Mouse (Mus musculus): ENCODE data around the gene Olfr1082.
"Not testable (repeated sequence)": the region's sequence is repeated elsewhere in the genome, so short reads cannot be mapped to it uniquely, and the experiment has no call there.

Gene Olfr1082

DNA sequence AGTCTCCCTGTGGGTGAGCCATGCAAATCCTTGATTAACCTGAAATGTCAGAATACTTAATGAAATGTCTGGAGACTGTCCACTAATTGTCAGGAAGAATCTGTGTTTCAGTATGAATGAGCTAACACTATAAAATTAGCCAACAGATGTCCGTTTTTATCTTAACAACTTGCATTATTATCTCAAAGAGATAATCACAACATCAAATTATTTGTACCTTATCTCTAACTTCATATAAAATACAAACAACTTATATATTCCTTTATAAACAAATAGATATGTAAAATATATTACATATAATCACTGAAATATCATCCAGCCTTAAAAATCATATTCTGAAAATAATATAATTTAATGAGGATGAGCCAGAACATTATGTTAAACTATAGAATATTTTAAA, at the start of gene Olfr1082:
Olfr1082 (minus strand) TSS at position 101 of the 400 bp plus-strand sequence.
- not testable (repeated sequence) for DNase-seq (ENCODE audit: low read depth, low spot score); H3K36me3 ChIP-seq (ENCODE audit: control insufficient read depth, insufficient read depth, low read length, poor library complexity, severe bottlenecking); H3K27me3 ChIP-seq (ENCODE audit: control insufficient read depth, insufficient read depth, low read length, poor library complexity, severe bottlenecking)

DNA sequence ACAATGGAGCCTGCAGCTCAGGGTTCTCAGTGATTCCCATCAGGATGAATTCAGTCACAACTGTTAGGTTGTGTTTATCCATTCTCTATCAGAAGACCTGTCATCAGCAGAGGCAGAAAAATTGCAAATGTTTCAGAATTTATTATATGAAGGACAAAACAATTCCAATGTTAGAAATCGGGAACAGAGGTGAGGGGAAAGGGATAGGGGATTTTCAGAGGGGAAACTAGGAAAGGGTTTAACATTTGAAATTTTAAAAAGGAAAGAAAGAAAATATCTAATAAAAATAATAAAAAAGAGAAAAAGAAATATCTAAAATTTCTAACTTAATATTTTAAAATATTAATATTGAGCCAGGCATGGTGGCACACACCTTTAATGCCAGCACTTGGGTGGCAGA, 40.9 kb upstream of the Olfr1082 start, which contains the start of gene Olfr1084:
Olfr1084 (minus strand) TSS at position 101 of the 400 bp plus-strand sequence.
- H3K36me3 ChIP-seq (ENCODE audit: control insufficient read depth, insufficient read depth, low read length, poor library complexity, severe bottlenecking); H3K27me3 ChIP-seq (ENCODE audit: control insufficient read depth, insufficient read depth, low read length, poor library complexity, severe bottlenecking): not testable (repeated sequence)

DNA sequence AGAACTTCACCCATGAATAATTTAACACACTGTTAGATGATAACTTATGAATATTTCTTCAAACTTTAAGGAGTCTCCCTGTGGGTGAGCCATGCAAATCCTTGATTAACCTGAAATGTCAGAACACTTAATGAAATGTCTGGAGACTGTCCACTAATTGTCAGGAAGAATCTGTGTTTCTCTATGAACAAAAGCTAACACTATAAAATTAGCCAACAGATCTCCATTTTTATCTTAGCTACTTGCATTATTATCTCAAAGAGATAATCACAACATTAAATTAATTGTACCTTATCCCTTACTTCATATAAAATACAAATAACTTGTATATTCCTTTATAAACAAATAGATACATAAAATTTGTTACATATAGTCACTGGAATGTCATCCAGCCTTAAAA, 40.6 kb downstream of the Olfr1082 start, which contains the start of gene Olfr1080:
Olfr1080 (minus strand) TSS at position 101 of the 400 bp plus-strand sequence.
- not testable (repeated sequence) for DNase-seq (ENCODE audit: low read depth, low spot score); H3K27me3 ChIP-seq (ENCODE audit: control insufficient read depth, insufficient read depth, low read length, poor library complexity, severe bottlenecking); H3K36me3 ChIP-seq (ENCODE audit: control insufficient read depth, insufficient read depth, low read length, poor library complexity, severe bottlenecking)

More for the DNA sequence above, 40.9 kb upstream of the Olfr1082 start, which contains the start of gene Olfr1084:
- not testable (repeated sequence) for DNase-seq (ENCODE audit: low read depth, low spot score)

Measured in splenic B cell, adult 2 months (primary cell).